Mouse (Mus musculus) spleen, postnatal 14 days (tissue): ENCODE results near the gene Dhx38.

Source experiments
- DNase-seq, 2 experiments: peaks; one replicate each; pipeline ENCODE4 v3.0.0; 2021 to 2022; ENCODE audit warnings: low spot score in 2 of 2

Dhx38 gene

GRCm38 (mm10) chr8:109565498-109566333 lies at the start of gene Dhx38, which contains the start of gene Txnl4b:
Gene Dhx38, minus strand, starts transcription at chr8:109565861.
Gene Txnl4b, plus strand, starts transcription at chr8:109565892.
- DNase-seq, result peak; percentile 93 to 97

DNA sequence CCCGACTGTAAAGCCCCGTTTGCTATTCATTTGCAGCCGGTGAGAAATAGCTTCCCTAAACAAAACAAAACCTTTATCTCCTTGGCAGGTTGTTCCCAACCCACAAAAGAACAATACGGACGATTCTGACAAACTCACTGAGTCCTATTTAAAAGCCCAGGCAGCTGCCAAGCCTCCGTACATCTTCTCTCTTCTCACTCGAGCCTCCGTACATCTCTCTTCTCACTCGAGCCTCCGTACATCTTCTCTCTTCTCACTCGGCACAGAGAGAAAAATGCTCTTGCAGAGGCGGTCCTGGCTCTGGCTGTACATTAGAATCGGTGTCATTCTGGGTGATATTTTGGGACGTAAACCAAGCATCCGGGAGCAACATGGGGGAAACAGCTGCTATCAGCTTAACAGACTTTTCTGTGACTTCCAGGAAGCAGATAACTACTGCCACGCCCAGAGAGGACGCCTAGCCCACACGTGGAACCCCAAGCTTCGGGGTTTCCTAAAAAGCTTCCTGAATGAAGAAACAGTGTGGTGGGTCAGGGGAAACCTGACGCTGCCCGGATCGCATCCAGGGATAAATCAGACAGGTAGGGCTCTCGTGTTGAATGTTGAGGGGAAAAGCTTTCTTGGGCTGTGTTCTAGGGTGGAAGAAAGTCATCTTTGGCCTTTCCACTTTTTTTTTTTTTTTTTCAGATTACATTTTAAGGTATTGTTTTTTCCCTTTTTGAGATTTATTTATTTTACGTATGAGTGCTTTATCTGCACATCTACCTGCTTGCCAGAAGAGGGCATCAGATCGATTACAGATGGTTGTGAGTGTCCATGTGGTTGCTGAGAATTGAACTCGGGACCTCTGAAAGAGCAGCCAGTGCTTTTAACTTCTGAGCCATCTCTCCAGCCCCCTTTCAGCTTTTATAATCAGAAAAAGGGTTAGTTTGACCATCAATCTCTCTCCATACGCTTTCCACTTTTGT lies 48.9 kb upstream of the Dhx38 start, which contains the start of gene Pkd1l3:
Gene Pkd1l3 (plus strand): TSS at position 275 of the 968 bp plus-strand sequence.
- DNase-seq, result no peak

DNA sequence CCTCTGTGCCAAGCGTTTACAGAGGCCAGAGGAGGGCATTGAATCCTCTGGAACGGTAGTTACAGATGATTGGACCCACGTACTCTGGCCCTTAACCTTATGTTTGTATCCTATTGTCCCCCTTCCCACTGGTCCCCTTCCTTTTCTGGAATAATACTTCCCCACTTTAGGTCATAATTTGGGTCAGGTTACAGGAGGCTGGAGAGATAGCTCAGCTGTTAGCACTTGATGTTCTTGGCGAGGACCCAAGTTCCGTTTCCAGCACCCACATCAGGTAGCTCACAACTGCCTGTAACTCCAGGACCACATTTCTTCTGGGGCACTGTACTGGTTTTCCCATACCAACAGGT lies 43.5 kb upstream of the Dhx38 start:
- no peak for DNase-seq

GRCm38 (mm10) chr8:109608271-109609152 lies 42.9 kb upstream of the Dhx38 start, which contains the start of gene Dhodh:
Gene Dhodh, minus strand, starts transcription at chr8:109608673.
- peak; percentile 90 to 91 for DNase-seq

DNA sequence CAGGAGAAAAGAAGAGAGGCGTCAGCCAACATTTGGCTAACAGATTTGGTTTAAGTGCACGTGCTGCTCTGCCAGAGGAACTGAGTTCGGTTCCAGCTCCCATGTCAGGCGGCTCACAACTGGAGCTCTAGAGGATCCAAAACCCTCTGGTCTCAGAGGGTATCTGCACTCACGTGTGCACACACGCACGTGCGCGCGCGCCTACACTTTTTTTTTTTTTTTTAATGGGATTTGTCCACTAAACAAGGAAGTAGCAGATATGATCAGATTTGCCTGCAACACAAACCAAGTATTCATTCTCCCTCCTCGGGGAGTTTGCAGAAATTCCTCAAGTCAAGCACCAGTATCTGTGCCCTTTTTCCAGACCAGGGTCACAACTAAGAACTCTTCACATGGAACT lies 42.0 kb upstream of the Dhx38 start:
- DNase-seq, result no peak

- no peak for DNase-seq
Measured at GRCm38 (mm10) chr8:109606725-109607124, 41.1 kb upstream of the Dhx38 start.

DNA sequence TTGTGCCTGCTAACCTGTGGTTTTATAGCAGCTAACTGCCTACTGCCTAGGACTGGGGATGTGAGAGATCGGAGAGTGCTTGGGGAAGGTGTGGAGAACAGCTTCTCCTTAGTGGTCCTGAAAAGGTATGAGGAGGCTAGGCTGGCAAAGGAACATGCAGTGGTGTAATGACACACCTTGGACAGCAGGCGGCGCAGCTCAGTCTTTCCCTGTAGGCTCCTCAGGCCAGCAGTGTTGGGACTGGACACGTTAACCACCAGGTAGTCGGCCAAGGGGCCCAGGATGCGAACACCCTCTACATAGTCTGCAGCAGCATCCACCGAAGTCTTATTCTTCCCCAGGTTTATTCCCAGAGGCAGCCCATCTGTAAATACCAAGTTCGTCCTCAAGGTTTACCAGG lies 30.2 kb upstream of the Dhx38 start:
- DNase-seq, result peak; percentile 32 to 61

DNA sequence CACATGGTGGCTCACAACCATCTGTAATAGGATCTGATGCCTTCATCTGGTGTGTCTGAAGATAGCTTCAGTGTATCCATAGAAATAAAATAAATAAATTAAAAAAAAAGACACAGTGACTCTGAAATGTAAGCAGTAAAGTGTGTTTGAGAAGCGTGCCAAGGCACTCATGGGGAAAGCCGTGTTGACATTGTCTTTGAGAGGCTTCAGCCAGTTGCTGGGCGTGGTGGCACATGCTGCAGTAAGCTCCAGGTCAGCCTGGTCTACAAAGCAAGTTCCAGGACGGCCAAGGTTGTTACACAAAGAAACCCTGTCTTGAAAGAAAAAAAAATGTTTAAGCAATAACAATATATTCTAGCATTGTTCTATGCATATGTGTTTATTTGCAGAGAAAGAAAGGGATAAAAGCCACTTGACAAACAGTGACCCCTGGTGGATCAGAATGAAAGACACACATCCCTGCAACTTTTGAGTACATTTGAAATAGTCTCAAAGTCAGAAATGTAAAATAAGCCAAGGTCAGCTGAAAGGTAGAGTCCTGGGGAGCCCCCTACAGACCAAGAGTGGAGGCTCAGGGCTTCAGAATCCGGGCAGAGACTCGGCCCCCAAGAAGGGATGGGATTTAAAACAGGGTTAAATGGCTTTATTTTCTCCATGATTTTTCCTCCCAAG lies 27.6 kb upstream of the Dhx38 start:
- DNase-seq, result no peak

DNA sequence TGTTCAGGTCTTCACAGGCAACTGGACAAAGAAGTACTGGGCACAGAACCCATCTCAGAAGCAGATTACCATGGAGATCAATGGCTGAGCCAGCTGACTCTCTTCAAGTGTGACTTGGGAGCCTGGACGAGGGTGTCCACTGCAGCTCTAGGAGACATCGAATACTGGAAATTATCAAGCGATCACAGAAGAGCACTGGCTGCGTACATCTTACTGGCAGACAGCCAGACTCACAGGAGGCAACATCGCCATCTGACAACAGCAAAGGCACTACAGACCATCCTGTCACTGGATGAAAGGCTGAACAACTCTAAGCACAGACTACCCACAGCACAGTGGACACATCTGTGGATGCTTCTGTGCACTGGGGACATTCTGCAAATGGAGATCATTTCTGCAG lies 26.5 kb upstream of the Dhx38 start:
- DNase-seq, result no peak

DNA sequence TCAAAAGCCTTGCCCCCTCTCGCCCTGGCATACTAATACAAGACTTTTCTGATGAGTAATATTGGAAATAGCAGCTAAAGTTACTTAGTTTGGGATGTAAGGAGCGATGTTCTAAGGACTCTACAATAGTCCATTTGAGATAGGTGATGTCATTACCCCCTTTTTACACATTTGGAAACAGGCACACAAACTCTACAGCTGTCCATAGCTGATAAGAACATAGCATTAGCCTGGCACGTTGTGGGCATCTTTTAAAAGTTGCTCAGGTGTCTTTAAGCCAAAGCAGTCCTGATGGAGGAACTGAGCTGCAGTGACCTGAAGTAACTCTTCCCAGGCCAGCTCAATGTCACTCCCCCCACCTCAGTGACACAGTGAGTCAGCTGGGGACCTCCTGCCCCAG lies 25.7 kb upstream of the Dhx38 start:
- no peak for DNase-seq

DNA sequence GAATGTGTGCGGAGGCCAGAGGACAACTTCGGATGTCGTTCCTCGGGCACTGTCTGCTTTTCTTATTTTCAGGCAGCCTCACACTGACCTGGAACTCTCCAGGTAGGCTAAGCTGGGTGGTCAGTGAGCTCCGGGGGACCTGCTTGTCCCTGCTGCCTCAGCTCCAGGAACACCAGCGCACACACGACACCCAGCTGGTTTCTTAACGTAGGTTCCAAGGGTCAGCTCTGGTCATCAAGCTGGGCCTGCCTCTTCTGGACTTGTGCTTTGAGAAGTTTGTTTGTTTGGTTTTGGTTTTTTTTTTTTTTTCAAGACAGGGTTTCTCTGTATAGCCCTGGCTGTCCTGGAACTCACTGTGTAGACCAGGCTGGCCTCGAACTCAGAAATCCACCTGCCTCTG lies 25.2 kb upstream of the Dhx38 start:
- DNase-seq, result no peak

GRCm38 (mm10) chr8:109586972-109587504 lies 21.4 kb upstream of the Dhx38 start:
- DNase-seq, result no peak

DNA sequence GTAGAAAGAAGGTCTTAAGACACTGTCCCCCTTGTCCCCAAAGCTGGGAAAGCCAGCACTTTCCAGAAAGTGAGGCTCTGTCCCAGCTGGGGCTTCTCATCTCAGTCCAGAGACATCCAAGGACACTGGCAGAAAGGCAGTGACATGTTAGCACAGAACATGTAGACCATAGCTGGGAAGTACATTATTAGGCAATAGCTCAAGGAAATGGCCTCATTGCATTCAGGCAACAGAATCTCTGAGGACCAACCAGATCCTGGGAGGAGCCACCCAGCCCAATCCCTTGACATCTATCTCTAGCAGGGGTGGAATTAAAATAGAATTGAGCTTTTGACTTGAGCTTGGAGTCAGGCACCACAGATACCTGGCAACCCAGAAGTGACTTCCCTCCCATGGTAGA lies 20.0 kb upstream of the Dhx38 start:
- DNase-seq, result no peak

DNA sequence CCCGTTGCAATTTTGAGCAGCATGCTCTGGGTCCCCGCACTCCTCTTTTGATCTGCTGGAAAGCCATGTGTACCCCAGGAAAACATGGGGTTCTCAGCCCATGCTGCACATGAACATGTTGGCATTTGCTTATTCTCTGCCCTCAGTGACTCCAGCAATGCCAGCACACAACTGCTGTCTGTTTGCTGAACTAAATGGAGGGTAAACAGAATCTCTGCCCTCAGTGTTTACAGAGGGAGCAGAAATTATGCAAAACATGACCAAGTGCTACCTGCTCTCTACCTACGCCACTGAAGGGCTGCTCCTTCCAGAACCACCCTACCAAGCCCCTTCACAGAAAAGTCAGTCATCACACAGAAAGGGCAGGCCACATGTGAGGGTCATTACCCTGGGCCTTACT lies 19.2 kb upstream of the Dhx38 start:
- no peak for DNase-seq

DNA sequence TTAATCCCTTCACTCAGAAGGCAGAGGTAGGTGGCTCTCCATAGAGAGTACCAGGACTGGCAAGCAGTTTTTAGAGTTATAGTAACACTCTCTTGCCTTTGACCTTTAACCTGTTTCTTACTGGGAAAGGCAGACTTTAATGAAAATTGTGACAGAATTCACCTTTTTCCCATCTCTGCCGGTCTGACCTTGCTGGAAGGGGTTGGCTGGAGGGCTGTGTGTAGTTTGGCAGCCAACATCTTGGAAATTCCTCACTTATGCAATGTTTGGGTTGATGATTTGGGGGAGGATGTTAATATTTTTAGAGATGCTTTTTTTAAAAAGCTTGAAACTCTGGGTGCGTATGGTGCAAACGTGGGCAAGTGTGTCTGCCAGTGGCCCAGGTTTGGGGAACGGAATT lies 18.6 kb upstream of the Dhx38 start:
- DNase-seq, result no peak

DNA sequence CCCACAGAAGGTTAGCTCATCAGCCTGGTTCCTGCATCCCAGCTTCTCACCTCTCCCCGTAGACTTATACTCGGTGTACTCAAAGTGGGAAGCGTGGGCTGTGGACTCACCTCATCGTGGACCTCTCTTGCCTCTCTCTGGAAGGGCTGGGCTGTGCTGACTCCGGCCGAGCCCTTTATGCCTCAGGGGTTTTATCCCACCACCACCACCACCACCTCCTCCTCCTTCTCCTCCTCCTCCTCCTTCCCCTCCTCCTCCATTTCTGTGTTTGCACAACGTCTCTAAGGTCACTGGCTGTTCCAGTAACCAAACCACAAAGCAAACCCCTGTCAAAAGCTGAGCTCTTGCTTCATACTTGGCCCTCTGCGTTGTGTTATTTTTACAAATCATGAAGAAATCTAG lies 13.2 kb upstream of the Dhx38 start, which contains the start of gene Hp:
Gene Hp (minus strand): TSS at position 273 of the 402 bp plus-strand sequence.
- DNase-seq, result no peak

DNA sequence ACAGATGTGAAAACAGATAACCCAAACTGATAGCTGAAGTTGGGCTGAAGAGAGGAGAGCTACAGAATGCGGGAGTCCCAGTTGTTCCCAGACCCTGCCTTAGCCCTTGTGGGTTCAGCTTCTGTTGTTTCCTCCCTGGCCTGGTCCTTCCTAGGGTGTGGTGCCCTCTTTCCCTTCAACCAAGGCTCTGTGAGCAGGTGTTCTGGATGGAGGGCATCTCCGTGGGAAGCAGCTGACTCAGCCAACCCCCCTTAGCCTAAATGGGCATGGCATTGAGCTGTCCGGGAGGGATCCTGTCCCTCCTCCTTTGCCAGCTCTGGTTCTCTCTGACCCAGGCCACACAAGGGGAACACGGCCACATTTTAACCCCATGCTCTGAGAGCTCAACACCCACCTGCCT lies 10.7 kb upstream of the Dhx38 start:
- no peak for DNase-seq

DNA sequence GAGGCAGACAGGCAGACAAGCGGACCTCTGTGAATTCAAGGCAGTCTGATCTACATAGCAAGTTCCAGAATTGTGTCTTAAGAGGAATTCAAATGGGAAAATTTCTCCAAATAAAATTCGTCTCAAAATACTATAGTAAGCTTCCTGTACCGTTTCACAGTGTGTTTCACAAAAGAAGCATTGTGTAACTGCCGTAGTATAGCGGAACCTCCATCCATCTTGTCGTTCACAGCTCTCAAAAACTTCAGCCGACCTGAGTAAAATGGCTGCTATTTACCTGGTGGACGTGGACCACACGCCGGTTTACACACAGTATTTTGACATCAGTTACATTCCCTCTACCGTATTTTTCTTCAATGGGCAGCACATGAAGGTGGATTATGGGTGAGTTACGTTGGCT lies 5.5 kb upstream of the Dhx38 start:
- DNase-seq, result no peak

DNA sequence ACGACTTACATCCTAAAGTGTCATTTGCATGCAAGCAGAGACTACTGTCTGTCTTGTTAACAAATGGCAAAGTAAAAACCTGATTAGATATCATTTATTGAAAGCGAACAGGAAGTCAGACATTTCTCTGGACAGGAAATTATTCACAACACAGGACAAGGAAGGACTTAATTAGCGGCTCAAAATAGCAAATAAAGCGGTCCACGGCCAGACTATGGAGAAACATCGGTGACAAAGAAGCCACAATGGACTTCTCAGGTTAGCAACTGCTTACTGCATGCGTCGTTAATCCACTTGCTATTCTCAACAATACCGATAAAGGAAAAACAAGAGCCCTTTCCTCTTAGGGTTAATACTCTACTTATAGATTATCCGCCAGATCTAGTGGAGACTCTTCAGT lies 895 bp downstream of the Dhx38 start:
- no peak for DNase-seq

DNA sequence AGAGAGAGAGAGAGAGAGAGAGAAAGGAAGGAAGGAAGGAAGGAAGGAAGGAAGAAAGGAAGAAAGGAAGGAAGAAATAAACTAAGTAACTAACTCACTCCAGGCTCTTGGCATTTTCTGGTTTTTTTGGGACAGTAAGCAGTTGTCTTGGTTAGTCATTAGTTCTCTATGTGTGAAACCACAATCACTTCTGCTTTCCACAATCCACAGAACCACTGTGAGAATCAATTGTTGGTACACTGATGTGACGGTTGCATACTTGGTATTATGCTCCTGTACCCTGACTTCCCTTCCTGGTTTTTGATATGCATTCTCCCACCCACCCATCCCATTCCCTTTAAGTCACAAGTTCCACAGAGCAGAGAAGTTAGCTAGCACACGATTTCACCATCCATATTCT lies 1.8 kb downstream of the Dhx38 start:
- no peak for DNase-seq

DNA sequence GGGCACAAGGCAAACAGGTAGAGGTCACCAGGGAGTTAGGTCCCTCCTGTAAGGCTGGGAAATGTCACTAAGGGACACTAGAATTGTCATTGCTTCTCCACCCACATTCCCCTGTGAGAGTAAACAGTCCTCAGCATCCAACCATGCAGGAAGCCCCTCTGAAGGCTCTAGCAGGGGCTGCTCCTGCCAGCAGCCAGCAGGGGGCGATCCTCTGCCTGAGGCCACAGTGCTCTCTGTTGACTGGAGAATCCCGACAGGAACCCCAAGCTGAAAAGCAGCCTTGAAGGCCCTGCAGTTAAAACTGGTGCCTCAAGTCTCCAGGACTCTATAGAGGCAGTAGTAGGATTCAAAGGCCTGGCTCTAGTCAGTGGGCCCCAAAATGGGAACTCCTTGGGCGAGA lies 14.0 kb downstream of the Dhx38 start:
- no peak for DNase-seq
